Mouse (Mus musculus) MEL (cell line): ENCODE measurements around the gene Plekha7. TPM values are rescaled to one million over a fixed set of nuclear protein-coding genes. Genes with fewer than 3 reads are reported as not detected.

Experiments used
- DNase-seq: peaks from one replicate; pipeline ENCODE4 v3.0.0; 2011; ENCODE audit warnings: low read depth, low spot score
- H3K27ac ChIP-seq: 2 replicates; pipeline ENCODE4 v1.5.1; 2012; ENCODE audit warnings: low read depth, mild to moderate bottlenecking, control low read depth, low read length, moderate library complexity; ENCODE audit not compliant: control insufficient read depth
- H3K27me3 ChIP-seq, 2 experiments: fragments of 150-350 bp in 1 of 2; sonication (generic) in 1 of 2; 2 replicates each; pipeline ENCODE4 v1.6.1; 2012; ENCODE audit warnings: low read length in 2 of 2, mild to moderate bottlenecking in 2 of 2, improper control_type of control experiment in 1 of 2, moderate library complexity in 1 of 2; ENCODE audit not compliant: insufficient read depth in 2 of 2, control insufficient read depth in 1 of 2
- H3K36me3 ChIP-seq, 2 experiments: 2 replicates each; pipeline ENCODE4 v1.6.1; 2012 to 2014; ENCODE audit warnings: low read length in 2 of 2, improper control_type of control experiment in 1 of 2, inconsistent platforms in 1 of 2, mild to moderate bottlenecking in 1 of 2; ENCODE audit not compliant: insufficient read depth in 2 of 2, control insufficient read depth in 1 of 2
- H3K4me1 ChIP-seq, 2 experiments: fragments of 150-350 bp in 1 of 2; sonication (generic) in 1 of 2; 2 replicates each; pipeline ENCODE4 v1.6.1; 2012; ENCODE audit warnings: low read length in 2 of 2, improper control_type of control experiment in 1 of 2, mild to moderate bottlenecking in 1 of 2; ENCODE audit not compliant: insufficient read depth in 2 of 2, control insufficient read depth in 1 of 2
- H3K4me3 ChIP-seq, 2 experiments: fragments of 150-350 bp in 1 of 2; sonication (generic) in 1 of 2; 2 replicates each; pipeline ENCODE4 v1.5.1; 2012; ENCODE audit warnings: low read depth in 2 of 2, low read length in 2 of 2, mild to moderate bottlenecking in 2 of 2, moderate library complexity in 2 of 2, control low read depth in 1 of 2, improper control_type of control experiment in 1 of 2; ENCODE audit not compliant: control insufficient read depth in 1 of 2, insufficient read depth in 1 of 2
- H3K79me2 ChIP-seq: 2 replicates; pipeline ENCODE4 v1.6.1; 2012; ENCODE audit warnings: mild to moderate bottlenecking, low read length, moderate library complexity; ENCODE audit not compliant: control insufficient read depth, poor library complexity, insufficient read depth
- H3K9ac ChIP-seq: 2 replicates; pipeline ENCODE4 v1.6.1; 2012; ENCODE audit warnings: low read depth, mild to moderate bottlenecking, control low read depth, low read length, moderate library complexity; ENCODE audit not compliant: control insufficient read depth, poor library complexity, severe bottlenecking
- H3K9me3 ChIP-seq: fragments of 150-350 bp; sonication (generic); replicated peaks from 2 replicates; pipeline ENCODE4 v1.6.1; 2012; ENCODE audit warnings: mild to moderate bottlenecking, low read length, improper control_type of control experiment, moderate library complexity; ENCODE audit not compliant: insufficient read depth
- CTCF ChIP-seq, 3 experiments: IDR thresholded peaks in 2 of 3; conservative IDR thresholded peaks in 1 of 3; 2 replicates each; pipeline ENCODE4 v1.5.1; 2011 to 2012; ENCODE audit warnings: low read length in 3 of 3, low read depth in 2 of 3, mild to moderate bottlenecking in 2 of 3, improper control_type of control experiment in 1 of 3, inconsistent platforms in 1 of 3, mixed read lengths in 1 of 3, moderate library complexity in 1 of 3; ENCODE audit not compliant: control insufficient read depth in 1 of 3, insufficient read depth in 1 of 3, poor library complexity in 1 of 3, severe bottlenecking in 1 of 3
- MAFK ChIP-seq: IDR thresholded peaks from 2 replicates; pipeline ENCODE4 v1.6.1; 2011; ENCODE audit warnings: low read depth, mild to moderate bottlenecking, low read length, improper control_type of control experiment, borderline replicate concordance
- MAZ ChIP-seq: IDR thresholded peaks from 2 replicates; pipeline ENCODE4 v1.6.1; 2012; ENCODE audit warnings: low read depth, mild to moderate bottlenecking, inconsistent platforms, low read length, improper control_type of control experiment
- MYB ChIP-seq: IDR thresholded peaks from 2 replicates; pipeline ENCODE4 v1.6.1; 2011; ENCODE audit warnings: mild to moderate bottlenecking, low read depth, low read length, improper control_type of control experiment
- MYC ChIP-seq: IDR thresholded peaks from 2 replicates; pipeline ENCODE4 v1.6.1; 2011; ENCODE audit warnings: low read depth, mild to moderate bottlenecking, low read length, improper control_type of control experiment, moderate library complexity
- POLR2A ChIP-seq, 2 experiments: IDR thresholded peaks; 2 replicates each; pipeline ENCODE4 v1.6.1; 2011 to 2012; ENCODE audit warnings: low read length in 2 of 2, mild to moderate bottlenecking in 2 of 2, control low read depth in 1 of 2, improper control_type of control experiment in 1 of 2, low read depth in 1 of 2, moderate library complexity in 1 of 2; ENCODE audit not compliant: control insufficient read depth in 1 of 2, insufficient read depth in 1 of 2, poor library complexity in 1 of 2
- POLR2AphosphoS5 ChIP-seq: IDR thresholded peaks from 2 replicates; pipeline ENCODE4 v1.6.1; 2012; ENCODE audit warnings: low read depth, borderline replicate concordance, mild to moderate bottlenecking, inconsistent platforms, low read length, moderate library complexity, mixed read lengths
- RAD21 ChIP-seq: IDR thresholded peaks from 2 replicates; pipeline ENCODE4 v1.6.1; 2011; ENCODE audit warnings: mild to moderate bottlenecking, low read depth, low read length, improper control_type of control experiment
- RCOR1 ChIP-seq: IDR thresholded peaks from 2 replicates; pipeline ENCODE4 v1.6.1; 2012; ENCODE audit warnings: low read depth, mild to moderate bottlenecking, inconsistent platforms, low read length, improper control_type of control experiment
- SMC3 ChIP-seq: IDR thresholded peaks from 2 replicates; pipeline ENCODE4 v1.6.1; 2011; ENCODE audit warnings: low read depth, low read length, improper control_type of control experiment
- TBP ChIP-seq: IDR thresholded peaks from 2 replicates; pipeline ENCODE4 v1.8.0; 2011; ENCODE audit warnings: low read depth, low read length, improper control_type of control experiment
- TCF12 ChIP-seq: IDR thresholded peaks from 2 replicates; pipeline ENCODE4 v1.6.1; 2014; ENCODE audit warnings: low read depth, mild to moderate bottlenecking, inconsistent platforms, low read length, improper control_type of control experiment, moderate library complexity
- USF2 ChIP-seq, 2 experiments: IDR thresholded peaks; 2 replicates each; pipeline ENCODE4 v1.6.1; 2011 to 2012; ENCODE audit warnings: improper control_type of control experiment in 2 of 2, low read length in 2 of 2, borderline replicate concordance in 1 of 2, inconsistent platforms in 1 of 2, low read depth in 1 of 2, mild to moderate bottlenecking in 1 of 2; ENCODE audit not compliant: insufficient read depth in 1 of 2
- ZC3H11A ChIP-seq: IDR thresholded peaks from 2 replicates; pipeline ENCODE4 v1.6.1; 2012; ENCODE audit warnings: low read depth, mild to moderate bottlenecking, inconsistent platforms, low read length, improper control_type of control experiment
- ZNF384 ChIP-seq: IDR thresholded peaks from 2 replicates; pipeline ENCODE4 v1.6.1; 2012; ENCODE audit warnings: low read depth, mild to moderate bottlenecking, inconsistent platforms, low read length, improper control_type of control experiment
- polyA plus RNA-seq, 2 experiments: library from polyadenylated mRNA; stranded (reverse) in 1 of 2; unstranded in 1 of 2; fragments of >175 nt in 1 of 2; fragments of >200 nt in 1 of 2; gene quantifications; 2 replicates each; pipeline versions ENCODE4 v1.2.1 to v1.2.4; 2012; ENCODE audit warnings: low replicate concordance in 2 of 2, low read depth in 1 of 2; ENCODE audit not compliant: insufficient read length in 2 of 2, insufficient read depth in 1 of 2, missing spikeins in 1 of 2
- total RNA-seq: library from RNA; depleted of rRNA; stranded (reverse); fragments of 300-350 nt; gene quantifications from 2 replicates; pipeline ENCODE4 v1.2.3, GENCODE M21; 2012

The Plekha7 gene
- total and polyA plus RNA-seq, 3 experiments: 4.4 to 14.5 TPM; not detected in 1

DNA sequence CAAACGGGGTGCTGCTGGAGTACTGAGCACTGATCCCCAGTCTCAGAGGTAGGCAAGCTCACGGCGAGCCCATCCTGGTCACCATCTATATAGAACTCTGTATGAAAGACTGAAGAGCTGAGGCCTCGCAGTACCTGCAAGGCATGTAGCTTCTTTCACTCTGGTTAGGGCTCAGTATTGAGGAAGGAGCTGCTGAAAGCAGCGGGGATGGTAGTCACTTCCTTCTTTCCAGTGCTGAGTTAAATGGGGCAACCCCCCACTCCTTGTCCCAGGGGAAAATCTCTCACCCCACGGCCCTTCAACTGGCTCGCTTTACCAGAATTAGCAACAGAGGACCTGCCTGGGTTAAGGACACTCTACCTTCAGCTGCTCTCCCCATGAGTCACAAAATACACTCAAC is 140.0 kb downstream of the Plekha7 start:
- H3K36me3 ChIP-seq: no peaks in the 10 kb centered on the region
- H3K9me3 ChIP-seq: no peaks in the 10 kb centered on the region
- TF ChIP-seq MAZ (no peak), MAFK (no peak), ZC3H11A (no peak), USF2 (IDR thresholded peaks at IDR 0.05; ENCODE audit: borderline replicate concordance in 1 of 2, insufficient read depth in 1 of 2, low read depth in 1 of 2, low read length in 2 of 2) (no peak), SMC3 (no peak)
- H3K9ac ChIP-seq: no peak overlapping the region
- DNase-seq: no peak
- no peak overlapping the region for H3K4me3 ChIP-seq
- H3K4me1 ChIP-seq: no peaks in the 10 kb centered on the region
- H3K27ac ChIP-seq: no peak overlapping the region
- H3K79me2 ChIP-seq: no peaks in the 10 kb centered on the region
- no peaks in the 10 kb centered on the region for H3K27me3 ChIP-seq

DNA sequence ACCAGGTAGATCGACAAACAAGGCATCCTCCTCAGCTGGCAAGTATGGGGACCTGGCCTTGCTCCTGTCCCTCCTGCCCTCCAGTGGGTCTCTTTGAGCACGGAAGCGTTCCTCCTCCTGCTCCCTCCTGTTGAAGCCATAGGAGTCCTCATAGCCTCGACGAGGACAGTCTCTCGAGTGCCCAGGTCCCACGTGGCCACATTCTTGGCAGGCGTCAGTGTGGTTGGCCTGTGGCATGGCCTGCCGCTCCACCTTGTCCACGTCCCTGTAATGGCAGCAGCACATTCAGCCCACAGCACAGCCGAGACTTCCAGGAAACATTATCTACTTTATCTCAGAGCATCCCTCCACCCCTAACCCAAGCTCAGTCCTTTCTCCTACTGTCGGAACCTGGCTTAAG is 143.9 kb downstream of the Plekha7 start:
- TF ChIP-seq ZNF384 (no peak), TBP (no peak), MYB (no peak), ZC3H11A (no peak), MYC (no peak), POLR2A (IDR thresholded peaks at IDR 0.05; ENCODE audit: control insufficient read depth in 1 of 2, insufficient read depth in 1 of 2, low read depth in 1 of 2, low read length in 2 of 2, poor library complexity in 1 of 2) (no peak), TCF12 (no peak), CTCF (IDR thresholded peaks at IDR 0.05 in 2 of 3, conservative IDR thresholded peaks at IDR 0.05 in 1 of 3; ENCODE audit: control insufficient read depth in 1 of 3, insufficient read depth in 1 of 3, low read depth in 2 of 3, low read length in 3 of 3, poor library complexity in 1 of 3, severe bottlenecking in 1 of 3) (no peak), POLR2AphosphoS5 (no peak), RCOR1 (no peak)
- TF ChIP-seq, all 39 proteins: peak for 0
- no peak for DNase-seq
- H3K79me2 ChIP-seq: no peaks in the 10 kb centered on the region
- no peaks in the 10 kb centered on the region for H3K4me1 ChIP-seq
- H3K4me3 ChIP-seq: no peak overlapping the region
- no peaks in the 10 kb centered on the region for H3K9me3 ChIP-seq
- no peaks in the 10 kb centered on the region for H3K27me3 ChIP-seq
- H3K9ac ChIP-seq: no peak overlapping the region
- no peaks in the 10 kb centered on the region for H3K36me3 ChIP-seq
- no peak overlapping the region for H3K27ac ChIP-seq

DNA sequence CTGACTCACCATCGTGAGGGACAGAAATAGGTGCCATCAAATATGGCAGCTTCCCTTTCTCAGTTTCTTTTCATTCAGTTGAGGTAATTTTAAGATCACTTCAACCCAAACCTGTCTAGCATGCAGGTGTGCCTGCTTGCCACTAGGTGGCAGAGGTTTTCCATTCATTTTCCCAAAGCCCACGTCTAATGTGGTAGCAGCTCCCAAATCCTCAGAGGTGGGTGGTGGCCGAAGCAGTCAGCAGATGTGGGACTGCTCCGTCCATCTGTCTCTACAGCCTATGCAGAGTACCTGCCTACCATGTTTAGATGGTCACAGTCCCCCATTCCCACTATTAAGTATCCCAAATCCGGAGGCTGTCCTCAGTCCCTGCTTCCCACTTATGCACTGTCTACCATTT is 146.6 kb downstream of the Plekha7 start:
- Histone ChIP-seq H3K27me3 (no peaks in the 10 kb centered on the region), H3K27ac (no peak overlapping the region), H3K4me1 (no peaks in the 10 kb centered on the region), H3K79me2 (no peaks in the 10 kb centered on the region), H3K36me3 (no peaks in the 10 kb centered on the region), H3K4me3 (no peak overlapping the region), H3K9ac (no peak overlapping the region), H3K9me3 (no peaks in the 10 kb centered on the region)
- TF ChIP-seq SMC3 (peak; percentile 63), CTCF (IDR thresholded peaks at IDR 0.05 in 2 of 3, conservative IDR thresholded peaks at IDR 0.05 in 1 of 3; ENCODE audit: control insufficient read depth in 1 of 3, insufficient read depth in 1 of 3, low read depth in 2 of 3, low read length in 3 of 3, poor library complexity in 1 of 3, severe bottlenecking in 1 of 3) (peak; percentile 68 to 88 (median 80)), RAD21 (peak; percentile 62), MAZ (no peak), ZC3H11A (peak; percentile 26; the same call in 1 of the 2 replicates)
- peak; percentile 64 for DNase-seq
